Mouse (Mus musculus): ENCODE results near the gene Cep112.

Gene Cep112

DNA sequence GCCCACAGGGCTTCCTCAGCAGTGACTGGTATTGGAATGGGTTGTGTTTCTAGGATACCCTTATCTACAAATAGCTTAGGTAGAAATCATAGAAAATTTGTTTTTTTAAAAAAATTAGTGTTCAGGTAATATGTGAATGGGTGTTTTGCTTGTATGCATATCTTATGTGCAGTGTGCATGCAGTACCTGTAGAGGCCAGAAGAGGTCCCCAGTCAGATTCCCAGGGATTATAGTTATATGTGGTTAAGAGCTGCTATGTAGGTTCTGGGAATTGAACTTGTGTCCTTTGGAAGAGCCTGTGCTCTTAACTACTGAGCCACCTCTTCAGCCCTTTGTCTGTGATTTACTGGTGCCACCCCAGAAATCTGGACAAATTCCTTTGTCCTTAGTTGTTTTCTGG is 22.2 kb downstream of the Cep112 start:
- DNase-seq (ENCODE audit: low spot score) = peak; percentile 51

DNA sequence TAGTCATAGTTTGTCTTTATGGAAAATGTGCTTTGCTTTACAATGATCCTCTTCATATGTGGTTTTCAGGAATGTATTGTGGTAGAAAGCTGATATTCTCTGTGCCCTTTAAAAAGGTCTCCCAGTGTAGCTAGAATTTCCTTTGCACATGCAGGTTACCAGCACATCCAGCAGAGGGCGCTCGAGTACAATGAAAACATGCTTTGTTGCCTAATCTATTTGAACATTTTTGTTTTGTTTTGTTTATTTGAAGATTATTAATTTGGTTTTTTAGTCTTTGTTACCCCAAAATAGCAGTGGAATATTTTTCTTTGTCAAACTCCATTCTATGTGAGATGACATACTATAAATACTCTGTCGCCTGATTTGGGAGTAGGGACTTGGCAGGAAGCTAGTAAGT is 24.8 kb downstream of the Cep112 start:
- peak; percentile 81 for DNase-seq (ENCODE audit: low spot score)

DNA sequence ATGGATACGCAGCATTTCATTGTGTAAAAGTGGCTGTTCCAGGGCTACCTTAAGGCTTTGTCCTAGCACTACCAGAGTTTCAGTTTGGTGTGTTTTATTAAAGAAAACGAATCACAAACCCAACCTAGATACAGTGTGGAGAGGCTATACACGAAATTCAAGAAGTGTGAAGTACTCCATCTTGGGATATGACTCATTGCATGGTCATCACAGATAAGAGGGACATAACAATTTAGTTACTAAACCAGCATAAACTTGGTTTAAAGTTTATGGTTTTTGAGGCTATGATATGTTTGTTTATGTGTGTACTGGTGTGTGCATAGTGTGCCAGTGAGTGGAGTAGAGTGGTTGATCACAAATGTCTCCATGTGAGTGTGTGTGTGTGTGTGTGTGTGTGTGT is 34.6 kb downstream of the Cep112 start:
- no peak for DNase-seq (ENCODE audit: low spot score)

- DNase-seq (ENCODE audit: low spot score) = no peak
Observed at GRCm38 (mm10) chr11:108464138-108464537, 39.1 kb downstream of the Cep112 start.

DNA sequence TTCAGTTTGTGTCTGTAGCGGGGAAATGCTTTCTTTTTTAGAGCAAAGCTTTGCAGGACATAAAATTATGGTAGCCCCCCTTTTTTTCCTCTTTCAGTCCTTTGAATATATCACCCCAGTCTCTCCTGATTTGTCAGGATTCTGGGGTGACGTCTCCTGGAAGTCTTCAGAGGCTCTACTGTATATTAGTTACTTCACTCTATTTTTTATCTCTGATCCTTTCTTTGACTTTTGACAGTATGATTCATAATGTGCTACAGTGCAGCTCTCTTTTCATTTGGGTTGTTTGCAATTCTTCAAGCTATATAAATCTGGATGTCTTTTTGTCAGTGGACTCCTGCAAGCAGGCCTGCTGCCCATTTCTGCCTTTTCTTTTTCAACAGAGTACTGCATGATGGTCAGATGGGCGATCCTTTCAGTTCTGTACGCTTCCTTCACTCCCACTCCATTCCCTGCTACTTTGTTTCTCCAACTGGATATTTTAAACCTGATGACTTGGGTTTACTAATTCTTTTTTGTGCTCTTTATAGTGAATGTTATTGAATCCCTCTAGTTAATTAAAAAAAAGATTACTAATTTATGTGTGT is 39.8 kb downstream of the Cep112 start:
- DNase-seq (ENCODE audit: low spot score) = no peak

GRCm38 (mm10) chr11:108475738-108476137 is 50.7 kb downstream of the Cep112 start:
- DNase-seq (ENCODE audit: low spot score) = no peak

DNA sequence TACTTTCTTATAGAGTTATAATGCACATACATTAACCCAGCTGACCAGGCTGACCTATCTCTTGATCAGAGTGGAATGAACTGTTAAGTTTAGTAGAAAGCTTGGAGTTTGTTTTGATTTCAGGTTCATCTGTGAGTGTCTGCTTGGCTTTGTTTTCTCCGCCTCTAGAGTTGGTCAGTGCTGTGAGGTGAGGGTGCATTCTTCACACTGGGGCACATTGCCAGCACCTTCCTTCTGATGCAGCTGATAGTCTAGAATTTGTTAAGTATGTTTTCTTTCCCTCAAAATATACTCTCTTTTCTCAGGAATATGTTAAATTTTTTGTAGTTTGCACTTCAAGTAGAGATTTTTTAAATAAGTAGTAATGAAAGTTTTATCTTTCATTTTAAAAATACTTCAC is 51.2 kb downstream of the Cep112 start:
- DNase-seq (ENCODE audit: low spot score) = no peak

GRCm38 (mm10) chr11:108483976-108484375 is 59.0 kb downstream of the Cep112 start:
- no peak for DNase-seq (ENCODE audit: low spot score)

- no peak for DNase-seq (ENCODE audit: low spot score)
Observed at GRCm38 (mm10) chr11:108488256-108488655, 63.3 kb downstream of the Cep112 start.

- DNase-seq (ENCODE audit: low spot score) = no peak
Observed at GRCm38 (mm10) chr11:108489863-108490262, 64.9 kb downstream of the Cep112 start.

DNA sequence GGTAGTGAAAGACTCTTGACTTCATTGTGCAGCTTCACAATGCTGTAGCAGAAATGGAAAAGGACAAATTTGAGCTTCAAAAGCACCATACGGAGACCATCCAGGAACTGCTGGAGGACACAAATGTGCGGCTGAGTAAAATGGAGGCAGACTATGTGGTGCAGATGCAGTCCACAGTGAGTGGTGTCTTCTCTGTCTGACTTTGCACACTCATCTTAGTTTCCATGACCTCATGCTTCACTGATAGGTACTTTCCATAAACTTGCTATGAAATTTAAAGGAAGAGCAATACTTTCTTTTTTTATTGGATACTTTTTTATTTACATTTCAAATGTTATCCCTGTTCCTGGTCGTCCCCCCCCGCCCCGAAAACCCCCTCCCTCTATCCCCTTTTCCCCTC is 83.2 kb downstream of the Cep112 start:
- DNase-seq (ENCODE audit: low spot score) = no peak

DNA sequence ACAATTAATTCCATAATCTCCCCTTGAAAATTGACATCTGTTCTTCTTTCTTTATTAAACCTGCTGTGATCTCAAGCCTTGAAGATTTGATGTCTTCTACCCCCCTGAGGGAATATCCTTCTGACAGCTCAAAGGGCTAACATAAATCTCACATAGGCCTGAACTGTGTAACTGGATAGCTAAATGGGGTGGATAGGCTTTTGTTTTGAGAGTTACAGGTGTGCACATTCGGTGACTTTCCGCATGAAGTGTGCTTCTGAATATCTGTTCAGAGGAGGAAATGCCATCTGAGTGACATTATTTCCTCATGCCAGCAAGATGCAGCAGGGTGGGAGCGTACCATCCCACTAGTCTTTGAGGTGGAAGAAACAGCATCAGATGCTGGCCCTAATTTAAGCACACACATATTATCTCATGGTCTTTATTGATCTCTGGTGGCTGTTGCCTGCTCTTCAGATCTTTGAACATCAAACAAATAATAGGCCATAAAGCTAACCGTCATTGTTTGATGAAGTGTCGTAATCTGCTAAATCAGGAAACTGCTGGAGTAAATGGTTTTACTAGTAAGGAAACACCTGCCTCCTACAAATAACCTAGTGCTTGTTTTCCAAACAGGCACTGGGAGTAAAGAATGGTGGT is 102.9 kb downstream of the Cep112 start:
- no peak for DNase-seq (ENCODE audit: low spot score)

DNA sequence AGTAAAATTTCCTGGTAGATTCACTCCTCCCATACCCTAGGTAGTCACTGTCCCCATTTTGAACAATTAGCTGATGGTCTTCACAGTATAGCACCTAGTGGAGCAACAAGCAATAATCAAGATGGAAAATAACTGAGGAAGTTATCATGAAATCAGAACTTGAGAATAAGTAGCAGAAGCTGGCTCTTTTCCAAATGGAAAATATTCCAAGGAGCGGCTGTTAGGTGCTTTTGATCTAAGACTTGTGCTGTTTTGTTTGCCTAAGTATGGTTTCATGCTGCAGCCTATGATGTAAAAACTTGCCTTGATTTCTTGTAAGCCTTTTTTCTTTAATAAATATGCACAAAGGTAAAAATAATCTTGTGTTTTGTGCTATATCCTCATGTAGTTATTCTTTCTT is 107.9 kb downstream of the Cep112 start:
- DNase-seq (ENCODE audit: low spot score) = no peak

- no peak for DNase-seq (ENCODE audit: low spot score)
Observed at GRCm38 (mm10) chr11:108534014-108534413, 109.0 kb downstream of the Cep112 start.

DNA sequence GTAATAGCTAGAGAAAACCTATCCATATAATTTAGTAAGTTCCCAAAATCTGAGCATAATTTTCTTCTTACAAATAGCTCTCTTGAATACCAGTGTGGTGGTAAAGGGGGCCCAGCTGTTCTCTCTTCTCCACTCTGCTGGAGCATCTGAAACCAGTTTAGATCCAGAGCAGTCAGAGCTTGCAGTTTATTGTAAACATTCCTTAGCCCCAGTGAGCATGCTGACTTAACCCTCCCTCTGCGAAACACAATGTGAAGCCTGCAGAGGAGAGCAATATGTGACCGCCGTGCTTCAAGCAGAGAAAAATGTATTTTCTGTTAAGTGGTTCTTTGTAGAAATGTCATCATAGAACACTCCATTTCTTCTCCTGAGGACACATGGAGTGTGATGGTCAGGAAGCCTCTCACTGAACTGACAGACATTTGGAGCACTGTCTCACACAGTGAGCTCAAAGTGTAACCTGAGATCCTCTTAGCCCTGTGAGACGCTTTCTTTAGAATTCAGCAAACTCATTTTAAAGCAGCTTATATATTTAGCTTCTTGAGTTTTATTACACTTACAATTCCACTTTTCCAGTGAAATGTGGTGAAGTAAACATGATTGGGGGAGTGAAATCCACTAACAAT is 128.1 kb downstream of the Cep112 start:
- DNase-seq (ENCODE audit: low spot score) = no peak

DNA sequence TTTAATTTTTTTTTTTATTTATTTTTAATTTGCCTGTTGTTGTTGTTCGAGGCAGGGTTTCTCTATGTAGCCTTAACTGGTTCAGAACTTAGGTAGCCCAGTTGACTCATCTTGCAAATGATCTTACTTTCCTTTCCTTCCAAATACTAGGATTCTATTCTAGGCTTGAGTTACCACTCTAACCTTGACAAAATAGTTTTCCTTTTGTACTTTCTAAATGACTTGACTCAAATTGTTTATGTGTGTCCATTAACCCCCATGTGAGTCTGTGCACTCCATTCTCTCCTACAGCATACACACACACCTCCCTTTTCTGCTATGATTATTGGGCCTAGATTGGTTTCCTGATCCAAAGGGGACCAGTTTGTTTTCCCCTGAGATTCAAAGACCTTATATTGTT is 128.9 kb downstream of the Cep112 start:
- DNase-seq (ENCODE audit: low spot score) = no peak

DNA sequence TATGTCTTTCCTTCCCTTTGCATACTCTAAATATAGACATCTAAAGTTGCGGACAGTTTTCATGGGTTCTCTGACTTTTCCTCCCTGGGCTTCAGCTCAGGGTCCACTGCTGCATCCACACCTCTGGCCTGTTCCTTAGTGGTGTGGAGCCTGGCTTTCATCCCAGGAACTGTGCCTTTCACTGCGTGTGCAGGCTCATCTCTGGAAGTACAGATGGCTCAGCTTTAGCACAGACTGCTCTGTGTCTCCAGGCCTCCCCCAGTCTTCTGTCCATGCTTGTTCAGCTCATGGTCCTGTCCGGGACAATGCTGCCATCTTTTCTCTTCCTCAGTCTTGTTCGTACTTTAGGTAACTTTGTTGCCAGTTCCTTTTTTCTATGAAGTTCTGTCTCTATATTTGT is 133.6 kb downstream of the Cep112 start:
- no peak for DNase-seq (ENCODE audit: low spot score)

DNA sequence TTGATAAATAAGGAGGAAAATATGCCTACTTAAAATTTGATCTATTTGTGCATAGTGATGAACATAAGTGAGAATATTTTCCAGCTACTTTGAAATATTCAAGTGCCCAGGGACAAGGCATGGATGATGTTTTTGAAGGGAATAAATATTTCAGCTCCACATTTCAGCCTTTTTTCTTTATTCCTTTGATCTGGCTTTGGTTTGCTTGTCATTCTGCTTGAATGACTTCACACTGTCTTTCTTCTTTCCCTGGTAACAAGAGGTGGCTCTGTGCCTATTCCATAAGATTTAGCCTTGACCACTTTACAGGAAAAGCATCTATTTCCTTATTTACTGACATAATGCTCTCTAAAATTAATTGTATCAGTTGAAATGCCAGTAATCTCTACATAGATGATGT is 134.5 kb downstream of the Cep112 start:
- DNase-seq (ENCODE audit: low spot score) = no peak

GRCm38 (mm10) chr11:108562076-108562475 is 137.1 kb downstream of the Cep112 start:
- DNase-seq (ENCODE audit: low spot score) = no peak

GRCm38 (mm10) chr11:108586551-108587184 is 161.7 kb downstream of the Cep112 start:
- no peak for DNase-seq (ENCODE audit: low spot score)

DNA sequence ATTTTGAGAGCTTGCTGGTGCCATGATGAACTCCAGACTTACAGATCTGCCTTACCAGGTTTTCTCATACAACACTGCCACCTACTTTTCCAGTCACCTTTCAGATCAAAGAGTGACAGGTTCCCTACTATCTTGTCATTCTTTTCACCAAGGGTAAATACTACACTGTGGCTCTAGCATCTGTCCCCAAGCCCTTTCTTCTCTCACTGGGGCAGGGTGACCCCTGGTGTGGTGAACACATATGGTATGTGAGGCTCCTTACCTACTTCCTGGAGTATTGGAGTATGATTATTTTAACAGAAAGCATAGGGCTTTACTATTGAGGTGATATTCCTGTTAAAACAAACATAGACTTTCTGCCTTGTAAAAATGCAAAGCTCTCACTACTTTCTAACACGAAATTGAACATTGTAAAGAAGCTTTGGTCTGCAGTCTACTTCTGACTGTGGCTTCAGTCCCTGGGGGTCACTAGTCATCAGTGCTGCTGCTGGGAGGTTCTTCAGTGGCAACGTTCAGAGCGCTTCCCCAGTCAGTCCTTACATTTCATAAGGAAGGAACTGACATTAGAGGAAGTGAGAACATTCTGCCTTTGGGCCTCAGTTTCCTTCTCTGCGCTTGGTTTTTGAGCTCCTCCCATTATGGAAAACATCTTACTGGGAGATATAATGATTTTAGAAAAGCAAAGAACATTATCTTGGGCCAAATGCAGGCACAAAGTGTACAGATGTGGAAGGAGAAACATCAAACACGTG is 168.4 kb downstream of the Cep112 start:
- DNase-seq (ENCODE audit: low spot score) = no peak

DNA sequence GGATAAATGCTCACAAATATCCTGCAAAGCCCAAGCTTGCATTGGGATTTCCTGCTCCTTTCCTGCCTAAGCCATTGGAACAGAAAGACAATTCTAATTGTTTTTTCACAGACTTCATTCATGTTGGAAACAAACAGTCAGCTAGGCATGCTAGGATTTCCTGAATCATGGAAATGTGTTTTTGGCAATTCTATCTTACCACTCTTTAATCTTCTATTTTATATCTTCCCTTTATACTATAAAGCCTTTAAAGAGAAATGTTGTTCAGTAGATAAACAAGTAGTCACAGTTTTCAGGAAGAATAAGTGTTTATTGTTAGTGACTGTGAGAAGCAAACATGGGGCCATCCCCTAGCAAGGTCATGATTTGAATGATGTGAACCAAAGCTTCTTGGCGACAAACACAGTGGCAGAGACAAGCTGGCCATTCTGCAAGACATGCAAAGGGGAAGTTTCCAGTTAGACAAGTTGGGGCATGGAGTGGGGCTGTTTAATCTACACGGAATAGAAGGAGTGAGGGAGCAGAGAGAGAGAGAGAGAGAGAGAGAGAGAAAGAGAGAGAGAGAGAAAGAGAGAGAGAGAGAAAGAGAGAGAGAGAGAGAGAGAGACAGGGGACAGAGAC is 169.1 kb downstream of the Cep112 start:
- DNase-seq (ENCODE audit: low spot score) = no peak

Data from retina, embryonic 14.5 days (tissue).